Mouse (Mus musculus) urinary bladder, postnatal 4 days (tissue): ENCODE data around the gene Tmem53.
"Not testable (repeated sequence)": the region's sequence is repeated elsewhere in the genome, so short reads cannot be mapped to it uniquely, and the experiment has no call there.

Experiments used
- DNase-seq, 2 experiments: peaks; one replicate each; pipeline ENCODE4 v3.0.0; 2021 to 2022; ENCODE audit warnings: low spot score in 2 of 2

Gene Tmem53

GRCm38 (mm10) chr4:117252351-117252750, 600 bp downstream of the Tmem53 start:
- DNase-seq = no peak

- DNase-seq = no peak
Measured at GRCm38 (mm10) chr4:117252755-117253154, 1.0 kb downstream of the Tmem53 start.

GRCm38 (mm10) chr4:117253218-117254016, 1.7 kb downstream of the Tmem53 start:
- no peak for DNase-seq

- DNase-seq = no peak
Measured at GRCm38 (mm10) chr4:117254017-117254627, 2.4 kb downstream of the Tmem53 start.

GRCm38 (mm10) chr4:117254672-117255071, 2.9 kb downstream of the Tmem53 start:
- DNase-seq = no peak

- not testable (repeated sequence) for DNase-seq
Measured at GRCm38 (mm10) chr4:117259909-117260308, 8.2 kb downstream of the Tmem53 start.

- DNase-seq = no peak
Measured at GRCm38 (mm10) chr4:117261222-117261621, 9.5 kb downstream of the Tmem53 start.

GRCm38 (mm10) chr4:117262101-117262913, 10.6 kb downstream of the Tmem53 start:
- no peak for DNase-seq

- no peak for DNase-seq
Measured at GRCm38 (mm10) chr4:117262987-117263386, 11.2 kb downstream of the Tmem53 start.

GRCm38 (mm10) chr4:117267284-117267683, 15.5 kb downstream of the Tmem53 start:
- DNase-seq = peak in 1 of 2 experiments; percentile 48

- DNase-seq = no peak
Measured at GRCm38 (mm10) chr4:117267831-117268437, 16.2 kb downstream of the Tmem53 start.

- DNase-seq = peak; percentile 54 to 76
Measured at GRCm38 (mm10) chr4:117270278-117270677, 18.5 kb downstream of the Tmem53 start.

- no peak for DNase-seq
Measured at GRCm38 (mm10) chr4:117272459-117272858, 20.7 kb downstream of the Tmem53 start.

- DNase-seq = no peak
Measured at GRCm38 (mm10) chr4:117274720-117275119, 23.0 kb downstream of the Tmem53 start.

- no peak for DNase-seq
Measured at GRCm38 (mm10) chr4:117276281-117276711, 24.5 kb downstream of the Tmem53 start.

- DNase-seq = no peak
Measured at GRCm38 (mm10) chr4:117277021-117277420, 25.3 kb downstream of the Tmem53 start.

GRCm38 (mm10) chr4:117277687-117278086, 25.9 kb downstream of the Tmem53 start:
- DNase-seq = no peak

GRCm38 (mm10) chr4:117278381-117279252, 26.9 kb downstream of the Tmem53 start:
- DNase-seq = no peak

- no peak for DNase-seq
Measured at GRCm38 (mm10) chr4:117279253-117279642, 27.5 kb downstream of the Tmem53 start.

- DNase-seq = no peak
Measured at GRCm38 (mm10) chr4:117280397-117280930, 28.7 kb downstream of the Tmem53 start.
